Mouse (Mus musculus): Measurements from ENCODE around the gene Cpt1c. TPM values are rescaled to one million over a fixed set of nuclear protein-coding genes. Genes with fewer than 3 reads are reported as not detected.
A peak's percentile ranks its signal among the peaks of the same experiment; 100 is the strongest.
"Not testable (repeated sequence)": the region's sequence is repeated elsewhere in the genome, so short reads cannot be mapped to it uniquely, and the experiment has no call there.

The Cpt1c gene
- polyA plus RNA-seq (2015; fragmentation: Nextera tagmentation; extraction: Ambion mirVana): 52.2 and 56.3 TPM in 2 replicates

GRCm38 (mm10) chr7:44974383-44975116 is at the start of gene Cpt1c:
TSS of gene Cpt1c (minus strand) at chr7:44974851.
- Histone ChIP-seq H3K4me1 (replicated peaks) (peaks cover 50% of the 10 kb centered on the region), H3K27ac (peak within 1 kb of the TSS; percentile 98), H3K27me3 (no peaks in the 10 kb centered on the region), H3K9me3 (no peaks in the 10 kb centered on the region), H3K9ac (peak within 1 kb of the TSS; percentile 82), H3K4me3 (peak within 1 kb of the TSS; percentile 56), H3K36me3 (peaks cover 43% of the 10 kb centered on the region), H3K4me2 (peak within 1 kb of the TSS; percentile 91)
- ATAC-seq (ENCODE audit: low FRiP score): peak; percentile 58
- WGBS: under 1% methylated on average over 22 of the region's 22 CpGs

GRCm38 (mm10) chr7:45023711-45024110 is 49.1 kb upstream of the Cpt1c start:
- ATAC-seq (ENCODE audit: low FRiP score); H3K4me2 ChIP-seq; H3K27me3 ChIP-seq; H3K4me3 ChIP-seq; H3K27ac ChIP-seq; H3K9ac ChIP-seq; H3K9me3 ChIP-seq: not testable (repeated sequence)
- Histone ChIP-seq H3K36me3 (peaks cover 23% of the 10 kb centered on the region), H3K4me1 (replicated peaks) (peaks cover 20% of the 10 kb centered on the region)
- WGBS: 80% methylated on average over 5 of the region's 5 CpGs

DNA sequence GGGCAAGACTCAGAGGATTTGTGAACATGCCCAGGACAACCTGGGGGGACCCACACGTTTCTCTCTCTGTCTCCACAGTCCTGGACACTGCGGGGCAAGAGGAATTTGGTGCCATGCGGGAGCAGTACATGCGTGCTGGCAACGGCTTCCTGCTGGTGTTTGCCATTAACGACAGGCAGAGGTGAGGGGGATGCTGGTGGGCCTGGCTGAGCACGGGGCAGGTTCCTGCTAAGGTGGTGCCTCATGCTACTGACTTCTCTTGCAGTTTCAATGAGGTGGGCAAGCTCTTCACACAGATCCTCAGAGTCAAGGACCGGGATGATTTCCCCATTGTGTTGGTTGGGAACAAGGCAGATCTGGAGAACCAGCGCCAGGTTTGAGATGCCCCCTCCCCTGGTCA is 45.6 kb upstream of the Cpt1c start:
- no peak overlapping the region for H3K4me3 ChIP-seq
- H3K9ac ChIP-seq: no peak overlapping the region
- H3K27ac ChIP-seq: no peak overlapping the region
- H3K27me3 ChIP-seq: peaks cover 6% of the 10 kb centered on the region; the same call in 1 of the 2 replicates
- no peak overlapping the region for H3K4me2 ChIP-seq
- H3K9me3 ChIP-seq: no peaks in the 10 kb centered on the region
- WGBS: 84% methylated on average over 9 of the region's 9 CpGs
- ATAC-seq (ENCODE audit: low FRiP score): no peak
- no peaks in the 10 kb centered on the region for H3K36me3 ChIP-seq
- peaks cover 25% of the 10 kb centered on the region for H3K4me1 ChIP-seq (replicated peaks)

DNA sequence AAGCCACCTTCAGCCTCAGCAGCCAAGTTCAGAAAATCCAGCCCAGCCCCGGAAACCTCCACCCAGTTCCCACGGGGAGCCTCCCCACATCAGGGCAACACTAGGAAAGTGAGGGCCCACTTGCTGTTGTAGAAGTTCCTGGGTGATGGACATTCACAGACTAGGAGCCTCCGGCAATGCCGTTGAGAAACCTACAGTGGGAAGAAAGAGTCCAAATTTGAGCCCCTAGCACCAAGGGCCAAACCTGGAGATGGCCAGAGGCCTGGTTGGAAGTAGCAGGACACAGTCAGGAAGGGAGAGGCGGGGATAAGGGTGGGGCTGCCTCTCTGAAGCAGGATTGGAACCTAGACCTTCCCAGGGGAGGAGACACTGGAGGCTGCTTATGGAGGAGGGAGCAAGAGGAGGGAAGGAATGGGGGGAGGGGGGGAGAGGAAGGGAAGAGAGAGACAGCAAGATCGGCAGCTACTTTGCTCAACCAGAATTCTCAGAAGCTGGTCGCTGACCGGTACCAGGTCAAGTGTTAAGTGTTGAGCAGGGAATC is 44.5 kb upstream of the Cpt1c start:
- Histone ChIP-seq H3K9ac (no peak overlapping the region), H3K27ac (peak overlapping the region; percentile 48; the same call in 1 of the 2 replicates), H3K4me2 (peak overlapping the region; percentile 29; the same call in 1 of the 2 replicates), H3K4me3 (no peak overlapping the region), H3K27me3 (peaks cover 6% of the 10 kb centered on the region; the same call in 1 of the 2 replicates), H3K4me1 (replicated peaks) (peaks cover 36% of the 10 kb centered on the region), H3K36me3 (no peaks in the 10 kb centered on the region), H3K9me3 (no peaks in the 10 kb centered on the region)
- WGBS: 44% methylated on average over 8 of the region's 8 CpGs
- ATAC-seq (ENCODE audit: low FRiP score): no peak

GRCm38 (mm10) chr7:45017242-45018061 is 42.8 kb upstream of the Cpt1c start, which contains the start of gene Rras:
TSS of gene Rras (plus strand) at chr7:45017961.
- Histone ChIP-seq H3K4me3 (peak within 1 kb of the TSS; percentile 45), H3K27me3 (peaks cover 6% of the 10 kb centered on the region; the same call in 1 of the 2 replicates), H3K27ac (peak within 1 kb of the TSS; percentile 88), H3K4me2 (peak within 1 kb of the TSS; percentile 83), H3K4me1 (replicated peaks) (peaks cover 47% of the 10 kb centered on the region), H3K36me3 (peaks cover 14% of the 10 kb centered on the region), H3K9me3 (no peaks in the 10 kb centered on the region), H3K9ac (peak within 1 kb of the TSS; percentile 71)
- under 1% methylated on average over 36 of the region's 36 CpGs for WGBS
- ATAC-seq (ENCODE audit: low FRiP score): peak; percentile 82

GRCm38 (mm10) chr7:45016761-45017160 is 42.1 kb upstream of the Cpt1c start:
- Histone ChIP-seq H3K9ac (peak overlapping the region; percentile 71), H3K36me3 (peaks cover 21% of the 10 kb centered on the region), H3K4me3 (peak overlapping the region; percentile 45), H3K27me3 (peaks cover 6% of the 10 kb centered on the region; the same call in 1 of the 2 replicates), H3K4me2 (peak overlapping the region; percentile 83), H3K4me1 (replicated peaks) (peaks cover 47% of the 10 kb centered on the region), H3K9me3 (no peaks in the 10 kb centered on the region), H3K27ac (peak overlapping the region; percentile 88)
- 4% methylated on average over 4 of the region's 4 CpGs for WGBS
- ATAC-seq (ENCODE audit: low FRiP score): no peak

- Histone ChIP-seq H3K27me3 (peaks cover 6% of the 10 kb centered on the region; the same call in 1 of the 2 replicates), H3K4me1 (replicated peaks) (peaks cover 47% of the 10 kb centered on the region), H3K4me2 (peak within 1 kb of the TSS; percentile 85), H3K4me3 (peak within 1 kb of the TSS; percentile 91), H3K27ac (peak within 1 kb of the TSS; percentile 89), H3K9me3 (no peaks in the 10 kb centered on the region), H3K9ac (peak within 1 kb of the TSS; percentile 97), H3K36me3 (peaks cover 28% of the 10 kb centered on the region)
- WGBS: under 1% methylated on average over 69 of the region's 69 CpGs
- ATAC-seq (ENCODE audit: low FRiP score): peak; percentile 93
Measured at GRCm38 (mm10) chr7:45015957-45016612, 41.4 kb upstream of the Cpt1c start, which contains the start of gene Scaf1. TSS of gene Scaf1 (minus strand) at chr7:45016363.

DNA sequence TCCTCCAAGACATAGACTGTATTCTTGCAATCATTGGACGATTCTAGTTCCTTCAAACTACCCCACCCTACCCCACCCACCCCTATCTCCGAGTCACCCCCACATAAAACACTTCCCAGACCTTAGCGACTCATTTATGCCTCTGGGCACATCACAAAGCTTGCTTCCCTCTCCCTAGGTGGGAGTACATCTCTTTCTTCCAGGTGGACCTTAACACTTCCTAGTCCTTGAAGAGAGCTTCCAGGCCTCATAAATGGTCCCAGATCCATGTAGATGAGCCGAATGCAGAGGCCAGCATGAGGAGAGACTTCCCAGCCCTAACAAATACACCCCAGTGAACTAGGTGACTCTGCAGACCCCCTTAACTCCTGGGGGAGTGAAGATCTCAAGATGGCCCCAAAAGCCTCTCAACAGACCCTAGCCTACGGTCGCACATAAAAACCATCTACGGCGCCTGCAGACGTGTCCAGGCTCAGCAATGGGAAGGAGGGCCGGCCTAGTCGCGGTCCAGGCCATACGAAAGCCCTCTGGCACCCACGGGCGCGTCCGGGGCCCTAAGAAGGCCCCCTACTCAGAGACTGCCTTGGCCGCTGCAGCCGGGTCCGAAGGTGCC is 40.8 kb upstream of the Cpt1c start:
- peak overlapping the region; percentile 97 for H3K9ac ChIP-seq
- H3K27ac ChIP-seq: peak overlapping the region; percentile 89
- WGBS: 3% methylated on average over 20 of the region's 20 CpGs
- no peak for ATAC-seq (ENCODE audit: low FRiP score)
- H3K4me2 ChIP-seq: peak overlapping the region; percentile 85
- H3K36me3 ChIP-seq: peaks cover 34% of the 10 kb centered on the region
- peaks cover 6% of the 10 kb centered on the region; the same call in 1 of the 2 replicates for H3K27me3 ChIP-seq
- peaks cover 47% of the 10 kb centered on the region for H3K4me1 ChIP-seq (replicated peaks)
- H3K9me3 ChIP-seq: no peaks in the 10 kb centered on the region
- H3K4me3 ChIP-seq: peak overlapping the region; percentile 91

- Histone ChIP-seq H3K9ac (0 out of 2 replicates have a peak overlapping the region, but pooled peaks have one; percentile 97), H3K4me3 (no peak overlapping the region; the same call in 1 of the 2 replicates)
Measured at GRCm38 (mm10) chr7:45014096-45014451, 39.4 kb upstream of the Cpt1c start.

GRCm38 (mm10) chr7:45013366-45014095 is 38.9 kb upstream of the Cpt1c start:
- Histone ChIP-seq H3K4me3 (no peak overlapping the region; the same call in 1 of the 2 replicates), H3K9ac (0 out of 2 replicates have a peak overlapping the region, but pooled peaks have one; percentile 3), H3K9me3 (no peaks in the 10 kb centered on the region), H3K27me3 (no peaks in the 10 kb centered on the region), H3K4me2 (no peak overlapping the region), H3K36me3 (peaks cover 53% of the 10 kb centered on the region), H3K27ac (no peak overlapping the region), H3K4me1 (replicated peaks) (peaks cover 42% of the 10 kb centered on the region)
- WGBS: 95% methylated on average over 16 of the region's 16 CpGs
- ATAC-seq (ENCODE audit: low FRiP score): no peak

More at GRCm38 (mm10) chr7:45014096-45014451, 39.4 kb upstream of the Cpt1c start:
- peaks cover 46% of the 10 kb centered on the region for H3K4me1 ChIP-seq (replicated peaks)
- H3K9me3 ChIP-seq: no peaks in the 10 kb centered on the region
- 96% methylated on average over 3 of the region's 3 CpGs for WGBS
- no peak overlapping the region for H3K27ac ChIP-seq
- peaks cover 48% of the 10 kb centered on the region for H3K36me3 ChIP-seq
- H3K27me3 ChIP-seq: peaks cover 5% of the 10 kb centered on the region; the same call in 1 of the 2 replicates
- no peak for ATAC-seq (ENCODE audit: low FRiP score)
- H3K4me2 ChIP-seq: no peak overlapping the region

Data from hindbrain, embryonic 13.5 days (tissue).